Mouse (Mus musculus) testis, adult 2 months (tissue): ENCODE measurements around the gene Mmrn2. TPM values are rescaled to one million over a fixed set of nuclear protein-coding genes. Genes with fewer than 3 reads are reported as not detected.
A peak's percentile ranks its signal among the peaks of the same experiment; 100 is the strongest.

Source experiments
- H3K27ac ChIP-seq: fragments of 200-500 bp; 2 replicates; pipeline ENCODE4 v1.5.1; 2012; ENCODE audit warnings: low read depth, low read length; ENCODE audit not compliant: control insufficient read depth, insufficient read depth
- H3K27me3 ChIP-seq: fragments of 200-500 bp; 2 replicates; pipeline ENCODE4 v1.6.1; 2012; ENCODE audit warnings: mild to moderate bottlenecking, low read length, moderate library complexity; ENCODE audit not compliant: control insufficient read depth, insufficient read depth
- H3K36me3 ChIP-seq: fragments of 200-500 bp; 2 replicates; pipeline ENCODE4 v1.6.1; 2012; ENCODE audit warnings: mild to moderate bottlenecking, low read length; ENCODE audit not compliant: control insufficient read depth, insufficient read depth
- H3K4me1 ChIP-seq: fragments of 200-500 bp; 2 replicates; pipeline ENCODE4 v1.6.1; 2012; ENCODE audit warnings: low read length; ENCODE audit not compliant: control insufficient read depth, insufficient read depth
- H3K4me3 ChIP-seq: fragments of 200-500 bp; 2 replicates; pipeline ENCODE4 v1.5.1; 2012; ENCODE audit warnings: low read depth, mild to moderate bottlenecking, low read length, moderate library complexity, mixed read lengths; ENCODE audit not compliant: control insufficient read depth
- CTCF ChIP-seq: fragments of 200-500 bp; IDR thresholded peaks from 2 replicates; pipeline ENCODE4 v1.5.1; 2012; ENCODE audit warnings: low read depth, mild to moderate bottlenecking, inconsistent platforms, low read length, moderate library complexity; ENCODE audit not compliant: control insufficient read depth, insufficient read depth, insufficient replicate concordance
- POLR2A ChIP-seq: fragments of 200-500 bp; IDR thresholded peaks from 2 replicates; pipeline ENCODE4 v1.6.1; 2012; ENCODE audit warnings: low read depth, mild to moderate bottlenecking, inconsistent platforms, low read length, moderate library complexity; ENCODE audit not compliant: control insufficient read depth
- polyA plus RNA-seq: library from polyadenylated mRNA; depleted of rRNA; stranded (reverse); fragments of >200 nt; gene quantifications from 2 replicates; pipeline ENCODE4 v1.2.3, GENCODE M21; 2012

Gene Mmrn2
- polyA plus RNA-seq, 1 experiment: 0.51 TPM

- Histone ChIP-seq H3K4me3 (no peak overlapping the region), H3K27ac (no peak overlapping the region), H3K27me3 (no peaks in the 10 kb centered on the region), H3K4me1 (peaks cover 2% of the 10 kb centered on the region; the same call in 1 of the 2 replicates), H3K36me3 (no peaks in the 10 kb centered on the region)
- TF ChIP-seq POLR2A (no peak), CTCF (no peak)
Measured at GRCm38 (mm10) chr14:34382921-34383704, 7.8 kb downstream of the Mmrn2 start.

- TF ChIP-seq CTCF: no peak
- Histone ChIP-seq H3K27me3 (no peaks in the 10 kb centered on the region), H3K4me1 (peaks cover 2% of the 10 kb centered on the region; the same call in 1 of the 2 replicates), H3K27ac (no peak overlapping the region), H3K4me3 (no peak overlapping the region), H3K36me3 (no peaks in the 10 kb centered on the region)
Measured at GRCm38 (mm10) chr14:34393295-34393694, 18.0 kb downstream of the Mmrn2 start.

- no peak overlapping the region for H3K27ac ChIP-seq
- peaks cover 4% of the 10 kb centered on the region; the same call in 1 of the 2 replicates for H3K4me1 ChIP-seq
- H3K36me3 ChIP-seq: no peaks in the 10 kb centered on the region
- no peaks in the 10 kb centered on the region for H3K27me3 ChIP-seq
- TF ChIP-seq CTCF (no peak), POLR2A (no peak)
- H3K4me3 ChIP-seq: no peak overlapping the region
Measured at GRCm38 (mm10) chr14:34397871-34398270, 22.6 kb downstream of the Mmrn2 start.

GRCm38 (mm10) chr14:34398901-34399300, 23.6 kb downstream of the Mmrn2 start:
- Histone ChIP-seq H3K36me3 (no peaks in the 10 kb centered on the region), H3K4me1 (peaks cover 4% of the 10 kb centered on the region; the same call in 1 of the 2 replicates), H3K27me3 (no peaks in the 10 kb centered on the region), H3K27ac (no peak overlapping the region), H3K4me3 (no peak overlapping the region)
- TF ChIP-seq CTCF (no peak), POLR2A (no peak)

- no peak for TF ChIP-seq CTCF
- no peak for TF ChIP-seq POLR2A
- Histone ChIP-seq H3K36me3 (no peaks in the 10 kb centered on the region), H3K4me3 (no peak overlapping the region)
Measured at GRCm38 (mm10) chr14:34399301-34399700, 24.0 kb downstream of the Mmrn2 start.

GRCm38 (mm10) chr14:34400021-34400420, 24.8 kb downstream of the Mmrn2 start:
- Histone ChIP-seq H3K4me1 (peaks cover 4% of the 10 kb centered on the region; the same call in 1 of the 2 replicates), H3K27ac (no peak overlapping the region), H3K4me3 (no peak overlapping the region), H3K27me3 (no peaks in the 10 kb centered on the region), H3K36me3 (no peaks in the 10 kb centered on the region)
- TF ChIP-seq CTCF: no peak
- no peak for TF ChIP-seq POLR2A

More at GRCm38 (mm10) chr14:34399301-34399700, 24.0 kb downstream of the Mmrn2 start:
- no peaks in the 10 kb centered on the region for H3K27me3 ChIP-seq
- no peak overlapping the region for H3K27ac ChIP-seq
- H3K4me1 ChIP-seq: peaks cover 4% of the 10 kb centered on the region; the same call in 1 of the 2 replicates

- Histone ChIP-seq H3K36me3 (no peaks in the 10 kb centered on the region), H3K4me3 (no peak overlapping the region), H3K4me1 (peaks cover 4% of the 10 kb centered on the region; the same call in 1 of the 2 replicates), H3K27me3 (no peaks in the 10 kb centered on the region), H3K27ac (no peak overlapping the region)
- TF ChIP-seq POLR2A (no peak), CTCF (peak; percentile 86)
Measured at GRCm38 (mm10) chr14:34401135-34401534, 25.9 kb downstream of the Mmrn2 start.
